Mouse (Mus musculus) intestine, postnatal 0 days (tissue): ENCODE data around the gene F3. TPM values are rescaled to one million over a fixed set of nuclear protein-coding genes. Genes with fewer than 3 reads are reported as not detected.

Experiments
- ATAC-seq: fragments of 200-750 bp; cut with Nextera tagmentation; 2 replicates; pipeline ENCODE4 v1.8.0; 2017; ENCODE audit warnings: mild to moderate bottlenecking, moderate TSS enrichment, moderate library complexity
- H3K27ac ChIP-seq: fragments of 300-500 bp; sonication (generic); 2 replicates; pipeline ENCODE4 v1.5.1; 2014; ENCODE audit warnings: mild to moderate bottlenecking, low read depth, low read length, moderate library complexity
- H3K27me3 ChIP-seq: fragments of 300-500 bp; sonication (generic); replicated peaks from 2 replicates; pipeline ENCODE4 v1.6.1; 2014; ENCODE audit warnings: low read length, mixed read lengths; ENCODE audit not compliant: control insufficient read depth, insufficient read depth
- H3K36me3 ChIP-seq: fragments of 300-500 bp; sonication (generic); 2 replicates; pipeline ENCODE4 v1.6.1; 2014; ENCODE audit warnings: mild to moderate bottlenecking, moderate library complexity; ENCODE audit not compliant: control insufficient read depth, insufficient read depth
- H3K4me1 ChIP-seq: fragments of 300-500 bp; sonication (generic); replicated peaks from 2 replicates; pipeline ENCODE4 v1.6.1; 2014; ENCODE audit warnings: antibody characterized with exemption, low read length, mixed read lengths; ENCODE audit not compliant: control insufficient read depth, insufficient read depth
- H3K4me2 ChIP-seq: fragments of 300-500 bp; sonication (generic); replicated peaks from 2 replicates; pipeline ENCODE4 v1.6.1; 2014; ENCODE audit warnings: low read depth, mild to moderate bottlenecking, moderate library complexity
- H3K4me3 ChIP-seq: fragments of 300-500 bp; sonication (generic); 2 replicates; pipeline ENCODE4 v1.5.1; 2014; ENCODE audit warnings: low read depth, low read length
- H3K9ac ChIP-seq: fragments of 300-500 bp; sonication (generic); 2 replicates; pipeline ENCODE4 v1.6.1; 2014; ENCODE audit warnings: mild to moderate bottlenecking, low read depth, low read length
- H3K9me3 ChIP-seq: fragments of 300-500 bp; sonication (generic); 2 replicates; pipeline ENCODE4 v1.6.1; 2016; ENCODE audit warnings: mixed run types; ENCODE audit not compliant: control insufficient read depth
- CTCF ChIP-seq: sonication (generic); IDR thresholded peaks from 2 replicates; pipeline ENCODE4 v1.5.1; 2016; ENCODE audit warnings: low read depth, mild to moderate bottlenecking, control low read depth, antibody characterized with exemption, moderate library complexity
- WGBS: fragments of 180-500 bp; shearing (Covaris S2); extraction: QIAGEN DNeasy Blood & Tissue Kit; methylation state at CpG from one replicate; pipeline ENCODE4 v1.1.7; 2014; 5-methylcytosine and 5-hydroxymethylcytosine counted together
- polyA plus RNA-seq: library from polyadenylated mRNA; unstranded; fragments of >200 nt; fragmentation: Nextera tagmentation; extraction: Ambion mirVana; gene quantifications from 2 replicates; pipeline ENCODE4 v1.2.1, GENCODE M21; 2015

F3 gene
- polyA plus RNA-seq, 1 experiment from 2014 or later, result 20.3 TPM

DNA sequence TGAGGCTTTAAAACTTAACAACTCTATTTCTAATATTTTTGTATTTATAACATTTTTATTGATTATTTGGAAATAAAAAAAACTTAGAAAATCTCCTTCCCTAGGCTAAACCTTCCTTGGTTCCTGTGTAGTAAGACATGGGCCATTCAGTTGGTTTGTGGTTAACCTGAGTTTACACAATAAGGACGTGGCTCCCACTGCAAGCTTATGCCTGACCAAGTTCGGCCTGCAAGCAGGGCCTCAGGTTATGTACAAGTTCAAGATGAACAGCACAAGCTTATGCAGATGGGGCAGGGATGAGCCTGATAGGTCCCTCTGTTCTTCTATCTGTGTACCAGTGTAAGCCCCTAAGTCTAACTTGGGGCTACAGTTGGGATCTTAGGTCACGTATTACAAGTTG, 33.6 kb upstream of the F3 start:
- Histone ChIP-seq H3K4me1 (no peaks in the 10 kb centered on the region), H3K27ac (no peak overlapping the region), H3K4me2 (no peak overlapping the region), H3K4me3 (no peak overlapping the region), H3K36me3 (no peaks in the 10 kb centered on the region), H3K27me3 (peaks cover 12% of the 10 kb centered on the region; the same call in 1 of the 2 replicates), H3K9me3 (no peaks in the 10 kb centered on the region), H3K9ac (no peak overlapping the region)
- ATAC-seq, result no peak
- WGBS, result 88% methylated on average over 3 of the region's 3 CpGs
- no peak for TF ChIP-seq CTCF

DNA sequence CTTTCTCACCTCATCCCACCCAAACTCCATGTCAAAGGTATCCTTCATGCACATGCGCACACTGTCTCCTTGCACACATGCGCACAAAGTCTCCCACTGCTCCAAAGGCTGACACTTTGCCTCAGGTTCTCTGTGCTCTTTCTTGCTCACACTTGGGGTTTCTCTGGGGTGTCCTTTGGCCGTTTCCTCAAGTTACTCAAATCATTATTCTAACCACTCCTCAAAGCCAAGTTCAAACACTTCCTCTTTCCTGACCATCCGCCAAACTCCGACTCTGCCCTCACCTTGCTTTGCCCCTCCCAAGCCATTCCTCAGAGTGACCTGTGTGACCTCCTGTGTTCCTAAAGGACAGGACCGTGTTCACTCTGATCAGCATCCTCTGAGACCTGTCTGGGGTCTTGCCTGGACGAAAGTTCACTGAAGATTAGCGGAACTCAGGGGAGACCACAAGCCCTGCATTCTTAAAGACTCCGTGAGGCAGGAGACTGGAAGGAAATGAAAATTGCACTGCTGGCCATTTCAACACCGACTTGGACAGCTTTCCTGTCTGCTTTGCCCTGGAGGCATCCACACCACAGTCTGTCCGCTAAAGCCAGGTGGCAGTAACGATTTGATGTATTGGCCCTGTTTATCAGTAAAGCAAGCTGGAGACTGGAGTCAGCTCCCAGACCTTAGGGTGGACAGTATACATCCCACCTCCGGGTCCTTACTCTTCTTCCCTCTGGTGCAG, 30.2 kb upstream of the F3 start:
- Histone ChIP-seq H3K27ac (no peak overlapping the region), H3K9me3 (no peaks in the 10 kb centered on the region), H3K4me3 (no peak overlapping the region), H3K4me2 (no peak overlapping the region), H3K4me1 (no peaks in the 10 kb centered on the region), H3K27me3 (peaks cover 8% of the 10 kb centered on the region; the same call in 1 of the 2 replicates), H3K36me3 (no peaks in the 10 kb centered on the region), H3K9ac (no peak overlapping the region)
- WGBS, result 71% methylated on average over 13 of the region's 13 CpGs
- 0 out of 2 replicates have a peak, but pooled peaks have one; percentile 13 for TF ChIP-seq CTCF
- no peak for ATAC-seq

DNA sequence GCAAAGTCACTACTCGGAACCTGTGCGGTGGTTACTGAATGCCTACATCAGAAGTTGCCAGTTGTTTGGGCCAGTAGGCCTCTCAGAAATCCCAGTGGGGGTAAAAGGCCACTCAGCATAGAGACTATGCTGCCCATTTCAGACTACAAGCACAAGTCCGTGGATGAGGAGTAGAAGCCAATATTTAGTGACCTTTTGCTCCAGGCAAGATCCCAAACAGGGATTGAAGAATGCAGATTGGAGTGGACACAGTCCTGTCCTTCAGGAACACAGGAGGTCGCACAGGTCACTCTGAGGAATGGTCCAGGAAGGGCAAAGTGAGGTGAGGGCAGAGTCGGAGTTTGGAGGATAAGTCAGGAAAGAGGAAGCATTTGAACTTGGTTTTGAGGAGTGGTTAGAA, 29.6 kb upstream of the F3 start:
- no peak for ATAC-seq
- no peak overlapping the region for H3K27ac ChIP-seq
- 64% methylated on average over 5 of the region's 5 CpGs for WGBS

DNA sequence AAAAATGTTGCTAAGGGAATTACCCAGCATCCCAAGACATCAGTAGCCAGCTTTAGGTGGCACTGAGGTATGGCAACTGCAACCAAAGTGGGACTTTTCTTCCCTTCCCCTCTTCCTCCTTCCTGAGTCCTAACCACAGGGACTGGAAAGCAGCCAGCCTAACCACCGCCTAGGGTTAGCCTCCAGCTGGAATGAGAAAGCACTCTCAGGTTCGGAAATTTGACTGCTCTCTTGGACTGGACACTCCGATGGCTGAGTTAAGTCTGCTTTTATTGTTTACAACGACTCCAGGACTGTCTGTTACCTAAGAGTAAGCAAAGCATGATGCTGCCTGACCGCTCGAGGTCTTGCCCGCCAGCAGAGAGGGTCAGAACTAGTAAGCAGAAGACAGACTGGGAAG, 26.2 kb upstream of the F3 start:
- Histone ChIP-seq H3K36me3 (no peaks in the 10 kb centered on the region), H3K4me3 (no peak overlapping the region), H3K9me3 (no peaks in the 10 kb centered on the region), H3K9ac (no peak overlapping the region), H3K4me2 (no peak overlapping the region), H3K4me1 (no peaks in the 10 kb centered on the region), H3K27me3 (peaks cover 17% of the 10 kb centered on the region), H3K27ac (no peak overlapping the region)
- no peak for ATAC-seq
- TF ChIP-seq CTCF, result no peak
- WGBS, result 62% methylated on average over 7 of the region's 7 CpGs

More for the DNA sequence above, 29.6 kb upstream of the F3 start:
- Histone ChIP-seq H3K9me3 (no peaks in the 10 kb centered on the region), H3K27me3 (peaks cover 8% of the 10 kb centered on the region; the same call in 1 of the 2 replicates), H3K4me1 (no peaks in the 10 kb centered on the region), H3K4me2 (no peak overlapping the region), H3K4me3 (no peak overlapping the region), H3K9ac (no peak overlapping the region), H3K36me3 (no peaks in the 10 kb centered on the region)
- TF ChIP-seq CTCF, result no peak

DNA sequence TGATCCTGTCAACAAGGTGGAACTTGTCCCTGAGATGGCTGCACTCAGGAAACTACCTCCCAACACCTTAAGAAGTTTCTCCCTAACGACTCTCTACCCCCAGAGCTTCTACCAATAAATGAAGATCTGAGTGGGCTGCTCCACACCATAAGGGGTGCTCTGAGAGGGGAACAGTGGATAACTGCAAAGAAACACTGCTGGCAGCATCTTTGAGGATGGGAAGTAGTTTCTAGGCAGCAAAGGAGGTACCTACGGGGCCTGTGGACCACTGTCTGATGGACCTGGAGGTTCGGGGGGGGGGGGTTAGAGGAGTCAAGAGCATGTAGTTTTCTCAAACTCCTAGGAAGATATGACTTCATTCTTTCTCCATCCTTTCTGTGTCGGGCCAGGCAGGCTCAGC, 23.9 kb upstream of the F3 start:
- Histone ChIP-seq H3K4me1 (no peaks in the 10 kb centered on the region), H3K9ac (no peak overlapping the region), H3K9me3 (no peaks in the 10 kb centered on the region), H3K27me3 (peaks cover 17% of the 10 kb centered on the region), H3K36me3 (no peaks in the 10 kb centered on the region), H3K4me2 (no peak overlapping the region), H3K4me3 (no peak overlapping the region), H3K27ac (no peak overlapping the region)
- no peak for ATAC-seq
- 84% methylated on average over 4 of the region's 4 CpGs for WGBS
- TF ChIP-seq CTCF, result no peak

DNA sequence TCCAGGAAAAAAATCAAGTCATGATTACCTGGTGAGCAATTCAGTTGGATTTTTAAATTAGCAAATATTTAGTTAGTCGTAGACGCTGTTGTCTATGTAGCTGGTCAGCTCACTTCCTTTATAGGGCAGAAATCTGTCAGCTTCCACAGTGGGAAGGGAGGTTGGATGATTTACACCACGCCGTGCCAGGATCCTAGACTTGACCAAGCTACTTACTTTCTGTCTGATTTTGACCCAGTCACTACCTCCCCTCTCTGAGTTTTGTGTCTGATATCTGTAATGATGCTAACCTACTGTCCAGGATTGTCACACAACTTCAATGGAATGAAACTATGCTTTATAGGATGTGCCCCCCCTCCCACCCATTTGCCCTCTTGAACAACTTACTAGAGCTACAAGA, 23.5 kb upstream of the F3 start:
- Histone ChIP-seq H3K36me3 (no peaks in the 10 kb centered on the region), H3K4me3 (no peak overlapping the region), H3K27ac (no peak overlapping the region), H3K9ac (no peak overlapping the region), H3K27me3 (peaks cover 17% of the 10 kb centered on the region), H3K4me2 (no peak overlapping the region), H3K9me3 (no peaks in the 10 kb centered on the region), H3K4me1 (no peaks in the 10 kb centered on the region)
- 67% methylated on average over 4 of the region's 4 CpGs for WGBS
- TF ChIP-seq CTCF, result no peak
- no peak for ATAC-seq
